Mouse (Mus musculus): Measurements from ENCODE around the gene Lpin1. TPM values are rescaled to one million over a fixed set of nuclear protein-coding genes. Genes with fewer than 3 reads are reported as not detected.

Lpin1 gene
- polyA plus RNA-seq, 1 experiment from 2014 or later, result 18.3 TPM

- Histone ChIP-seq H3K36me3 (peaks cover 89% of the 10 kb centered on the region), H3K4me1 (replicated peaks) (no peaks in the 10 kb centered on the region), H3K4me3 (no peak overlapping the region), H3K4me2 (no peak overlapping the region), H3K27ac (no peak overlapping the region), H3K27me3 (no peaks in the 10 kb centered on the region), H3K9ac (no peak overlapping the region), H3K9me3 (no peaks in the 10 kb centered on the region)
- no peak for ATAC-seq (ENCODE audit: low FRiP score)
- 94% methylated on average over 10 of the region's 10 CpGs for WGBS
Measured at GRCm38 (mm10) chr12:16562647-16563046, 48.1 kb downstream of the Lpin1 start.

GRCm38 (mm10) chr12:16562181-16562580 is 48.6 kb downstream of the Lpin1 start:
- Histone ChIP-seq H3K9me3 (no peaks in the 10 kb centered on the region), H3K27me3 (no peaks in the 10 kb centered on the region), H3K4me1 (replicated peaks) (no peaks in the 10 kb centered on the region), H3K27ac (no peak overlapping the region), H3K9ac (no peak overlapping the region), H3K4me2 (no peak overlapping the region), H3K36me3 (peaks cover 92% of the 10 kb centered on the region), H3K4me3 (no peak overlapping the region)
- WGBS, result 88% methylated on average over 8 of the region's 8 CpGs
- no peak for ATAC-seq (ENCODE audit: low FRiP score)

- H3K4me2 ChIP-seq, result no peak overlapping the region
- no peak overlapping the region for H3K9ac ChIP-seq
- H3K9me3 ChIP-seq, result no peaks in the 10 kb centered on the region
- peaks cover 82% of the 10 kb centered on the region for H3K36me3 ChIP-seq
- H3K4me3 ChIP-seq, result no peak overlapping the region
- H3K27ac ChIP-seq, result no peak overlapping the region
- H3K4me1 ChIP-seq (replicated peaks), result no peaks in the 10 kb centered on the region
- WGBS, result 63% methylated on average over 4 of the region's 4 CpGs
- no peak for ATAC-seq (ENCODE audit: low FRiP score)
- no peaks in the 10 kb centered on the region for H3K27me3 ChIP-seq
Measured at GRCm38 (mm10) chr12:16557271-16557670, 53.5 kb downstream of the Lpin1 start.

- H3K36me3 ChIP-seq, result peaks cover 77% of the 10 kb centered on the region
- H3K9ac ChIP-seq, result no peak overlapping the region
- no peaks in the 10 kb centered on the region for H3K27me3 ChIP-seq
- no peak overlapping the region for H3K4me3 ChIP-seq
- WGBS, result 89% methylated on average over 8 of the region's 8 CpGs
- peaks cover 22% of the 10 kb centered on the region for H3K4me1 ChIP-seq (replicated peaks)
- no peak overlapping the region for H3K27ac ChIP-seq
- ATAC-seq (ENCODE audit: low FRiP score), result no peak
- no peak overlapping the region for H3K4me2 ChIP-seq
- no peaks in the 10 kb centered on the region for H3K9me3 ChIP-seq
Measured at GRCm38 (mm10) chr12:16554171-16554570, 56.6 kb downstream of the Lpin1 start.

GRCm38 (mm10) chr12:16552108-16552771 is 58.5 kb downstream of the Lpin1 start:
- Histone ChIP-seq H3K9me3 (no peaks in the 10 kb centered on the region), H3K27ac (no peak overlapping the region), H3K36me3 (peaks cover 78% of the 10 kb centered on the region), H3K4me1 (replicated peaks) (peaks cover 29% of the 10 kb centered on the region), H3K27me3 (no peaks in the 10 kb centered on the region), H3K9ac (no peak overlapping the region), H3K4me3 (no peak overlapping the region), H3K4me2 (no peak overlapping the region)
- WGBS, result 90% methylated on average over 13 of the region's 13 CpGs
- no peak for ATAC-seq (ENCODE audit: low FRiP score)

GRCm38 (mm10) chr12:16550983-16551454 is 59.7 kb downstream of the Lpin1 start:
- H3K27ac ChIP-seq, result peak overlapping the region; percentile 36
- peaks cover 79% of the 10 kb centered on the region for H3K36me3 ChIP-seq
- 56% methylated on average over 12 of the region's 12 CpGs for WGBS
- ATAC-seq (ENCODE audit: low FRiP score), result peak; percentile 30; the same call in 1 of the 2 replicates
- no peaks in the 10 kb centered on the region for H3K27me3 ChIP-seq
- H3K9ac ChIP-seq, result peak overlapping the region; percentile 43; the same call in 1 of the 2 replicates
- no peak overlapping the region for H3K4me2 ChIP-seq
- peaks cover 29% of the 10 kb centered on the region for H3K4me1 ChIP-seq (replicated peaks)
- H3K9me3 ChIP-seq, result no peaks in the 10 kb centered on the region
- no peak overlapping the region for H3K4me3 ChIP-seq

- H3K9ac ChIP-seq, result no peak overlapping the region
- H3K4me3 ChIP-seq, result no peak overlapping the region
- H3K27ac ChIP-seq, result no peak overlapping the region
- peaks cover 92% of the 10 kb centered on the region for H3K36me3 ChIP-seq
- H3K9me3 ChIP-seq, result no peaks in the 10 kb centered on the region
- peaks cover 29% of the 10 kb centered on the region for H3K4me1 ChIP-seq (replicated peaks)
- ATAC-seq (ENCODE audit: low FRiP score), result peak; percentile 74
- H3K27me3 ChIP-seq, result no peaks in the 10 kb centered on the region
- WGBS, result 35% methylated on average over 12 of the region's 12 CpGs
- H3K4me2 ChIP-seq, result no peak overlapping the region
Measured at GRCm38 (mm10) chr12:16548824-16549375, 61.9 kb downstream of the Lpin1 start.

GRCm38 (mm10) chr12:16541606-16542005 is 69.2 kb downstream of the Lpin1 start:
- no peak overlapping the region for H3K4me3 ChIP-seq
- H3K36me3 ChIP-seq, result peaks cover 91% of the 10 kb centered on the region
- no peaks in the 10 kb centered on the region for H3K9me3 ChIP-seq
- no peaks in the 10 kb centered on the region for H3K4me1 ChIP-seq (replicated peaks)
- no peak overlapping the region for H3K4me2 ChIP-seq
- H3K9ac ChIP-seq, result no peak overlapping the region
- no peak for ATAC-seq (ENCODE audit: low FRiP score)
- WGBS, result 88% methylated on average over 5 of the region's 5 CpGs
- H3K27ac ChIP-seq, result no peak overlapping the region
- H3K27me3 ChIP-seq, result no peaks in the 10 kb centered on the region

- Histone ChIP-seq H3K4me1 (replicated peaks) (no peaks in the 10 kb centered on the region), H3K9ac (no peak overlapping the region), H3K4me3 (no peak overlapping the region), H3K4me2 (no peak overlapping the region), H3K27ac (no peak overlapping the region), H3K27me3 (no peaks in the 10 kb centered on the region), H3K36me3 (peaks cover 89% of the 10 kb centered on the region), H3K9me3 (no peaks in the 10 kb centered on the region)
- ATAC-seq (ENCODE audit: low FRiP score), result no peak
- WGBS, result 93% methylated on average over 8 of the region's 8 CpGs
Measured at GRCm38 (mm10) chr12:16540712-16541111, 70.1 kb downstream of the Lpin1 start.

GRCm38 (mm10) chr12:16539965-16540661 is 70.7 kb downstream of the Lpin1 start:
- Histone ChIP-seq H3K9me3 (no peaks in the 10 kb centered on the region), H3K4me2 (no peak overlapping the region), H3K27ac (no peak overlapping the region), H3K4me3 (no peak overlapping the region), H3K27me3 (no peaks in the 10 kb centered on the region), H3K36me3 (peaks cover 85% of the 10 kb centered on the region), H3K4me1 (replicated peaks) (no peaks in the 10 kb centered on the region), H3K9ac (no peak overlapping the region)
- no peak for ATAC-seq (ENCODE audit: low FRiP score)
- WGBS, result 82% methylated on average over 5 of the region's 5 CpGs

GRCm38 (mm10) chr12:16533331-16533828 is 77.4 kb downstream of the Lpin1 start:
- Histone ChIP-seq H3K9ac (peak overlapping the region; percentile 55; the same call in 1 of the 2 replicates), H3K4me2 (0 out of 2 replicates have a peak overlapping the region, but pooled peaks have one; percentile 8), H3K4me3 (no peak overlapping the region), H3K27ac (peak overlapping the region; percentile 64; the same call in 1 of the 2 replicates), H3K36me3 (peaks cover 24% of the 10 kb centered on the region), H3K27me3 (no peaks in the 10 kb centered on the region), H3K9me3 (no peaks in the 10 kb centered on the region), H3K4me1 (replicated peaks) (peaks cover 12% of the 10 kb centered on the region)
- peak; percentile 79 for ATAC-seq (ENCODE audit: low FRiP score)
- WGBS, result 15% methylated on average over 4 of the region's 4 CpGs

- 45% methylated on average over 7 of the region's 7 CpGs for WGBS
- H3K4me2 ChIP-seq, result 0 out of 2 replicates have a peak overlapping the region, but pooled peaks have one; percentile 8
Measured at GRCm38 (mm10) chr12:16532860-16533230, 77.9 kb downstream of the Lpin1 start.

More at GRCm38 (mm10) chr12:16532860-16533230, 77.9 kb downstream of the Lpin1 start:
- Histone ChIP-seq H3K9ac (peak overlapping the region; percentile 55; the same call in 1 of the 2 replicates), H3K27me3 (no peaks in the 10 kb centered on the region), H3K36me3 (peaks cover 19% of the 10 kb centered on the region), H3K4me1 (replicated peaks) (peaks cover 12% of the 10 kb centered on the region), H3K27ac (peak overlapping the region; percentile 64), H3K9me3 (no peaks in the 10 kb centered on the region), H3K4me3 (no peak overlapping the region)
- peak; percentile 75 for ATAC-seq (ENCODE audit: low FRiP score)

Data from hindbrain, embryonic 13.5 days (tissue).